Mouse (Mus musculus): ENCODE data around the gene Miox.

DNA sequence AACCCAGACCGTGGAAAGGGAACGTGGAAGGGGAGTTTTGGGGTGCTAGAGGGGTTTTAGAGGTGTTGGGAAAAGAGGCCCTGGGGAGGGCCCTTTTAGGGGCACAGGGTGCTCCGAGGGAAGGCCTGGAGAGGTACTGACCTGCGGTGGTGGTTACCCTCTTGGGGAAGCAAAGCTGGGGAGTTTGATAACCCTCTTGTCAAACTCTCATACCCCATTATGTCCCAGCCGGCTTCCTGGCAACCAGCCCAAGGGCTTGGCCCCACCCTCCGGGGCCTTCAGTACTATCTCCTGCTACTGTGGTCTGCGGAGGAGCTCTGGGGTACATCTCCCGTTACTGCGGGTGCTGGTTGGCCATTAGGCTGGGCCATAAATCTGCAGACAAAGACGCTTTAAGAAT is 45.2 kb downstream of the Miox start:
- TF ChIP-seq POLR2A (IDR thresholded peaks at IDR 0.05; ENCODE audit: insufficient read length, low read depth) (no peak), POLR2AphosphoS2 (IDR thresholded peaks at IDR 0.05; ENCODE audit: insufficient read length, low read depth) (no peak), MYOD1 (IDR thresholded peaks at IDR 0.05; ENCODE audit: control insufficient read depth in 1 of 3, insufficient read length in 2 of 3, low read depth in 2 of 3) (no peak), MYOG (IDR thresholded peaks at IDR 0.05; ENCODE audit: control insufficient read depth in 1 of 3, insufficient read depth in 1 of 3, insufficient read length in 2 of 3, low read depth in 2 of 3) (no peak), CEBPB (IDR thresholded peaks at IDR 0.05; ENCODE audit: insufficient read depth, poor library complexity, severe bottlenecking) (no peak), TCF3 (IDR thresholded peaks at IDR 0.05; ENCODE audit: insufficient read length, low read depth) (no peak)
